ENCODE assay signal across 21 mouse cellular contexts in genomic region chr6:17979361-17979760, GRCm38 (mm10). TPM values are rescaled to one million over a fixed set of nuclear protein-coding genes. Genes with fewer than 3 reads are reported as not detected.
A peak's percentile ranks its signal among the peaks of the same experiment; 100 is the strongest.
DNase-seq lines count a peak whose midpoint lies in the region; TF ChIP-seq lines count a peak whose summit lies in the region.
"Had no signal": no experiment of that assay in that cellular context is flagged by ENCODE, and none has a peak within 500 bp of the region (broad histone marks: within the 10 kb centered on the region; RNA-seq: fewer than 3 reads in every experiment).

No protein-coding gene starts in this region.

- H3K79me2 ChIP-seq in myocyte (ENCODE audit: control insufficient read depth, insufficient read depth) = no peaks in the 10 kb centered on the region

- TF ChIP-seq POLR2A in myocyte (IDR thresholded peaks at IDR 0.05; ENCODE audit: insufficient read length, low read depth) = no peak

- peak overlapping the region; percentile 21 for H3K4me2 ChIP-seq in myocyte (ENCODE audit: low read depth)
- H3K4me2 ChIP-seq: embryonic facial prominence, embryonic 12.5 days; forebrain, embryonic 12.5 days had no signal

- H3ac ChIP-seq in myocyte (ENCODE audit: control insufficient read depth, insufficient read length) = no peak overlapping the region

- no peaks in the 10 kb centered on the region for H3K36me3 ChIP-seq in myocyte (ENCODE audit: control insufficient read depth, insufficient read depth)
- H3K36me3 ChIP-seq: embryonic facial prominence, embryonic 10.5 days; embryonic facial prominence, embryonic 12.5 days; forebrain, embryonic 10.5 days; forebrain, embryonic 12.5 days had no signal

- H3K27me3 ChIP-seq in myocyte (ENCODE audit: control insufficient read depth, insufficient read depth, insufficient read length) = no peaks in the 10 kb centered on the region
- H3K27me3 ChIP-seq: embryonic facial prominence, embryonic 12.5 days; forebrain, embryonic 12.5 days; Patski had no signal

- H3K4me3 ChIP-seq in myocyte = no peak overlapping the region
- H3K4me3 ChIP-seq: embryonic facial prominence, embryonic 10.5 days; embryonic facial prominence, embryonic 12.5 days; erythroblast, embryonic 14.5 days; forebrain, embryonic 10.5 days; forebrain, embryonic 12.5 days had no signal

- DNase-seq in 3T3-L1 (ENCODE audit: low read depth, low spot score) (peak; percentile 32), MN1 (ENCODE audit: low spot score) (peak; percentile 64)
- no peak for DNase-seq in B cell, adult 2 months
- no peak for DNase-seq in kidney, postnatal 36 days
- DNase-seq: adrenal gland, adult 8-10 months; adrenal gland, postnatal 14 days; adrenal gland, postnatal 36 days; cerebellum, adult 11-12 months; cerebellum, adult 2 months; cerebellum, adult 9-10 months; cerebellum, postnatal 10 days; cerebellum, postnatal 25 days had no signal

TF ChIP-seq in myocyte, 11 proteins besides CTCF, POLR2A, EP300 and RAD21:
- TF ChIP-seq REST (IDR thresholded peaks at IDR 0.05; ENCODE audit: insufficient read depth, insufficient read length) = no peak
- no peak for TF ChIP-seq SRF (IDR thresholded peaks at IDR 0.05; ENCODE audit: control insufficient read depth, insufficient read length, low read depth)
- TF ChIP-seq POLR2AphosphoS2 (IDR thresholded peaks at IDR 0.05; ENCODE audit: insufficient read length, low read depth) = no peak

RNA-seq across cellular contexts. Expression of gene Wnt2, which starts 51.0 kb away (rescaled TPM):
- polyA plus RNA-seq in myocyte (2012; fragmentation: generic; extraction: Trizol) = not detected
- polyA plus RNA-seq: activated CD4-positive, CD25-positive, alpha-beta regulatory T cell, adult 4 months; cerebellum, adult 2 months; erythroblast, embryonic 14.5 days; forebrain, embryonic 14.5 days; Patski had no signal

Comparison
In these comparisons a context has a peak if more than half of its experiments do, and no peak if none do; other contexts are left out.
1. DNase-seq: peak in 3T3-L1 (single experiment) and MN1 (single experiment); none in B cell, adult 2 months (0 of 2) and kidney, postnatal 36 days (0 of 2).